Mouse (Mus musculus): ENCODE measurements at regions not wholly inside any gene's neighbourhood (a gene's known extent, or its start where the extent isn't known, plus 50 kb on each side); places are given as distances from the start of the nearest gene placed in this dataset.

GRCm38 (mm10) chr15:54335306-54335705 is 450.6 kb downstream of the Gm7489 start:
- DNase-seq (ENCODE audit: low spot score) = no peak

DNA sequence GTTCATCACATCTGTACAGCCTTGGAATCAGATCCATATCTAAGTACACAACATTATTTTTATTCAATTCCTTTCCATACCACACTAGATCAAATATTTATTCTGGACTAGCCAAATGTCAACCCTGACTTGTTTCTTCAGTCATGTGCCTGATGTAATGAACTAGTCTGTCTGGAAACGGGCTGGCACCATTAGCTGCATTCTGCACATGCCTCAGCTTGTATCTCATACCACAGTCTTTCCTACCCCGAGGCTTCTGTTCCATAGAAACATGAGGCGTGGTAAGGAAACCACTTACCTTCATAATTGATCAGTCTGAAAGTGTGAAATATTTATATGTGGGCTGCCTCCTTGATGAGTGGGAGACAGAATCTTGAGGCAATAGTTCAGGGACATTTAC is 469.0 kb downstream of the Gm7489 start:
- peak; percentile 6 for DNase-seq (ENCODE audit: low spot score)

GRCm38 (mm10) chr15:54358731-54359130 is 474.0 kb downstream of the Gm7489 start:
- no peak for DNase-seq (ENCODE audit: low spot score)

Measured in embryo, embryonic 10 days (tissue).